Mouse (Mus musculus) CH12.LX (cell line): ENCODE results near the gene Rps29. TPM values are rescaled to one million over a fixed set of nuclear protein-coding genes. Genes with fewer than 3 reads are reported as not detected.

Experiments used
- DNase-seq: peaks from one replicate; pipeline ENCODE4 v3.0.0-alpha.2; 2013; ENCODE audit errors: extremely low read depth
- H3K27ac ChIP-seq: 2 replicates; pipeline ENCODE4 v1.5.1; 2012; ENCODE audit warnings: low read depth, mild to moderate bottlenecking, control low read depth, moderate library complexity; ENCODE audit not compliant: insufficient read depth
- H3K27me3 ChIP-seq: replicated peaks from 2 replicates; pipeline ENCODE3; 2012; ENCODE audit warnings: inconsistent platforms
- H3K36me3 ChIP-seq, 2 experiments: replicated peaks in 1 of 2; 2 replicates each; pipeline versions ENCODE3 to v1.6.1; 2012; ENCODE audit warnings: inconsistent platforms in 1 of 2, low read length in 1 of 2, mild to moderate bottlenecking in 1 of 2, mixed read lengths in 1 of 2, moderate library complexity in 1 of 2; ENCODE audit not compliant: control insufficient read depth in 1 of 2, insufficient read depth in 1 of 2
- H3K4me1 ChIP-seq, 2 experiments: 2 replicates each; pipeline ENCODE4 v1.6.1; 2012; ENCODE audit warnings: inconsistent platforms in 1 of 2, moderate library complexity in 1 of 2; ENCODE audit not compliant: insufficient read depth in 2 of 2, control insufficient read depth in 1 of 2
- H3K4me2 ChIP-seq: 2 replicates; pipeline ENCODE4 v1.6.1; 2012; ENCODE audit warnings: low read depth, mild to moderate bottlenecking, control low read depth; ENCODE audit not compliant: poor library complexity, insufficient read depth, severe bottlenecking
- H3K4me3 ChIP-seq, 3 experiments: fragments of 150-350 bp in 1 of 3; sonication (generic) in 1 of 3; replicated peaks in 1 of 3; 2 replicates each; pipeline versions ENCODE3 to v1.5.1; 2011 to 2012; ENCODE audit warnings: low read depth in 2 of 3, low read length in 2 of 3, mild to moderate bottlenecking in 2 of 3, moderate library complexity in 2 of 3, control low read depth in 1 of 3, improper control_type of control experiment in 1 of 3, inconsistent platforms in 1 of 3, mixed read lengths in 1 of 3; ENCODE audit not compliant: poor library complexity in 1 of 3
- H3K79me2 ChIP-seq: replicated peaks from 2 replicates; pipeline ENCODE4 v1.6.1; 2012; ENCODE audit warnings: mild to moderate bottlenecking, moderate library complexity; ENCODE audit not compliant: control insufficient read depth, poor library complexity, insufficient read depth, severe bottlenecking; ENCODE audit errors: extremely low read depth
- H3K9ac ChIP-seq: 2 replicates; pipeline ENCODE4 v1.6.1; 2012; ENCODE audit warnings: low read depth, mild to moderate bottlenecking, control low read depth, moderate library complexity; ENCODE audit not compliant: insufficient read depth
- H3K9me3 ChIP-seq: replicated peaks from 2 replicates; pipeline ENCODE3; 2012; ENCODE audit warnings: low read length, inconsistent platforms, mixed read lengths
- BHLHE40 ChIP-seq: IDR thresholded peaks from 2 replicates; pipeline ENCODE4 v1.6.1; 2011; ENCODE audit warnings: mild to moderate bottlenecking, low read depth, low read length, improper control_type of control experiment
- CHD1 ChIP-seq: IDR thresholded peaks from 2 replicates; pipeline ENCODE4 v1.6.1; 2012; ENCODE audit warnings: low read depth, low read length, improper control_type of control experiment, inconsistent platforms
- CHD2 ChIP-seq: IDR thresholded peaks from 2 replicates; pipeline ENCODE4 v1.6.1; 2011; ENCODE audit warnings: low read length, improper control_type of control experiment
- ETS1 ChIP-seq: conservative IDR thresholded peaks from 2 replicates; pipeline ENCODE4 v1.6.1; 2012; ENCODE audit warnings: low read depth, mild to moderate bottlenecking, inconsistent platforms, low read length, improper control_type of control experiment, moderate library complexity
- GABPA ChIP-seq: IDR thresholded peaks from 2 replicates; pipeline ENCODE4 v1.6.1; 2012; ENCODE audit warnings: low read depth, low read length, improper control_type of control experiment, inconsistent platforms; ENCODE audit not compliant: insufficient replicate concordance
- IRF4 ChIP-seq: IDR thresholded peaks from 2 replicates; pipeline ENCODE4 v1.6.1; 2014; ENCODE audit warnings: low read depth, mild to moderate bottlenecking, inconsistent platforms, low read length, improper control_type of control experiment
- JUN ChIP-seq: IDR thresholded peaks from 2 replicates; pipeline ENCODE4 v1.6.1; 2011; ENCODE audit warnings: low read depth, mild to moderate bottlenecking, low read length, improper control_type of control experiment, moderate library complexity; ENCODE audit not compliant: insufficient read depth
- JUND ChIP-seq: conservative IDR thresholded peaks from 2 replicates; pipeline ENCODE4 v1.6.1; 2011; ENCODE audit warnings: low read depth, low read length, improper control_type of control experiment
- MAFK ChIP-seq: IDR thresholded peaks from 2 replicates; pipeline ENCODE4 v1.6.1; 2011; ENCODE audit warnings: low read length, improper control_type of control experiment; ENCODE audit not compliant: insufficient replicate concordance
- MAX ChIP-seq: IDR thresholded peaks from 2 replicates; pipeline ENCODE4 v1.6.1; 2011; ENCODE audit warnings: low read length, improper control_type of control experiment
- MEF2A ChIP-seq: IDR thresholded peaks from 2 replicates; pipeline ENCODE4 v1.6.1; 2014; ENCODE audit warnings: low read depth, mild to moderate bottlenecking, inconsistent platforms, low read length, improper control_type of control experiment, borderline replicate concordance
- MXI1 ChIP-seq: IDR thresholded peaks from 2 replicates; pipeline ENCODE4 v1.6.1; 2011; ENCODE audit warnings: mild to moderate bottlenecking, low read depth, low read length, improper control_type of control experiment
- MYC ChIP-seq: IDR thresholded peaks from 2 replicates; pipeline ENCODE4 v1.6.1; 2011; ENCODE audit warnings: low read depth, mild to moderate bottlenecking, improper control_type of control experiment, low read length
- NELFE ChIP-seq: IDR thresholded peaks from 2 replicates; pipeline ENCODE4 v1.6.1; 2011; ENCODE audit warnings: low read depth, low read length, improper control_type of control experiment
- NRF1 ChIP-seq: IDR thresholded peaks from 2 replicates; pipeline ENCODE4 v1.6.1; 2014; ENCODE audit warnings: low read depth, mild to moderate bottlenecking, inconsistent platforms, low read length, improper control_type of control experiment, moderate library complexity
- POLR2A ChIP-seq: IDR thresholded peaks from 2 replicates; pipeline ENCODE4 v1.6.1; 2011; ENCODE audit warnings: low read depth, mild to moderate bottlenecking, improper control_type of control experiment, low read length
- RAD21 ChIP-seq: IDR thresholded peaks from 2 replicates; pipeline ENCODE4 v1.6.1; 2011; ENCODE audit warnings: low read depth, mild to moderate bottlenecking, low read length, improper control_type of control experiment, moderate library complexity
- RCOR1 ChIP-seq: conservative IDR thresholded peaks from 2 replicates; pipeline ENCODE4 v1.6.1; 2012; ENCODE audit warnings: low read depth, mild to moderate bottlenecking, inconsistent platforms, low read length, improper control_type of control experiment
- SIN3A ChIP-seq: IDR thresholded peaks from 2 replicates; pipeline ENCODE4 v1.6.1; 2012; ENCODE audit warnings: low read length, improper control_type of control experiment, inconsistent platforms
- UBTF ChIP-seq: IDR thresholded peaks from 2 replicates; pipeline ENCODE4 v1.6.1; 2012; ENCODE audit warnings: low read depth, mild to moderate bottlenecking, inconsistent platforms, low read length, improper control_type of control experiment, moderate library complexity
- USF1 ChIP-seq: IDR thresholded peaks from 2 replicates; pipeline ENCODE4 v1.6.1; 2014; ENCODE audit warnings: low read depth, mild to moderate bottlenecking, inconsistent platforms, low read length, improper control_type of control experiment
- ZC3H11A ChIP-seq: IDR thresholded peaks from 2 replicates; pipeline ENCODE4 v1.6.1; 2012; ENCODE audit warnings: low read depth, mild to moderate bottlenecking, inconsistent platforms, low read length, improper control_type of control experiment
- dilution Hi-C: fragments of 300-500 bp; cut with MboI; formaldehyde crosslinking; loops from 2 replicates; pipeline ENCODE4 v1.14.3; 2020; ENCODE audit warnings: low sequenced_read_pairs; ENCODE audit not compliant: extremely low pct_unique_long_range_greater_than_20kb, extremely low pct_ligation_motif_present
- in situ Hi-C: fragments of 300-500 bp; cut with MboI; formaldehyde crosslinking; loops from 3 replicates; pipeline ENCODE4 v1.14.3; 2019; ENCODE audit warnings: low sequenced_read_pairs, low pct_ligation_motif_present, low pct_unique_long_range_greater_than_20kb, mixed read lengths
- polyA plus RNA-seq: library from polyadenylated mRNA; unstranded; fragments of >175 nt; gene quantifications from 2 replicates; pipeline ENCODE4 v1.2.1, GENCODE M21; 2012; ENCODE audit warnings: low read depth; ENCODE audit not compliant: insufficient read length
- total RNA-seq, 2 experiments: library from RNA; depleted of rRNA; stranded (reverse); fragments of 300-350 nt in 1 of 2; fragments of >200 nt in 1 of 2; gene quantifications; 2 replicates each; pipeline ENCODE4 v1.2.3; 2012 to 2014

Gene Rps29
- total and polyA plus RNA-seq, 3 experiments, result 635 to 5,532 (median 1,316) TPM

DNA sequence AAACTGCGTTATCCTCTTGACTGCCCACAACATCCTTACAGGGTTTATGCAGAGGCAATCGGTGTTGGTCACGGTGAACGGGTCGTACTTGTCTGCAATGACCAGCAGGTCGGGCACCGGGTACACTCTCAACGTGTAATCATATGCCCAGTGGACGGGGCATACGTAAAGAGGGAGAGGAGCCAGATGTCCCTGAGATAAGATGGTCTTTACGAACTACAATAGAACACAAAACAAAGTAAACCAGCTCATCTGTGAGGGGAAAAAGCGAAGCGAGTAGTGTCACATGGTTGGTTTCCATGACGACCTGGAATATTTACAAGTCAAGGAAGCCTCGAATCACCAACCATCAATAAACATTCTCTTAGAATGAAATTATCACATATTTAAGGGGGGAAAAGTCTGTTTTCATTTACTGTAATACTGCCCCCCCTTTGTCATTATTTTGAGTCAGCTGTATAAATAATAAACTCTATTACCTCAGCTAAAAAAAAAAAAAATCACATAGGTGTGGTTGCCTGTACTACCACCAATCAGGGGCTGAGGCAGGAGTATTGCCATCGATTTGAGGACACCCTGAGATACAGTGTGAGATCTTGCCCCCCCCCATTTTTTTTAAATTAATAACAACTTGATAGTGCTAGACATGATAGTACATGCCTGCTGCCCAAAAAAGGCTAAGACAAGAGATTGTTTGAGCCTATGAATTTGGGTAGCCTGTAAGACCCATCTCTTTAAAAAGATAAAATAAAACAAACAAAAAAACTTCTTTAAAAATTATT, 45.3 kb upstream of the Rps29 start, which contains the start of gene Gm49384:
Gene Gm49384 (minus strand): TSS at position 216 of the 782 bp plus-strand sequence.
- in situ Hi-C loops (loop anchor here (25.0 kb wide), 2 partner anchors 383 to 483 kb away; partner anchors contain the start of genes Sos2 and Vcpkmt), dilution Hi-C loops (no loop called here)
- no peak within 1 kb of the TSS for H3K4me2 ChIP-seq
- H3K27me3 ChIP-seq, result no peaks in the 10 kb centered on the region
- no peaks in the 10 kb centered on the region for H3K9me3 ChIP-seq
- DNase-seq, result peak; percentile 65
- H3K27ac ChIP-seq, result no peak within 1 kb of the TSS
- H3K79me2 ChIP-seq, result peaks cover 4% of the 10 kb centered on the region
- H3K36me3 ChIP-seq, result peaks cover 38 to 75% of the 10 kb centered on the region in 2 experiments
- peaks cover 2 to 26% of the 10 kb centered on the region in 2 experiments; a peak in 3 of 4 replicates for H3K4me1 ChIP-seq
- H3K9ac ChIP-seq, result no peak within 1 kb of the TSS
- no peak within 1 kb of the TSS for H3K4me3 ChIP-seq
- TF ChIP-seq CHD1 (no peak), USF1 (peak; percentile 2; the same call in 1 of the 2 replicates)

DNA sequence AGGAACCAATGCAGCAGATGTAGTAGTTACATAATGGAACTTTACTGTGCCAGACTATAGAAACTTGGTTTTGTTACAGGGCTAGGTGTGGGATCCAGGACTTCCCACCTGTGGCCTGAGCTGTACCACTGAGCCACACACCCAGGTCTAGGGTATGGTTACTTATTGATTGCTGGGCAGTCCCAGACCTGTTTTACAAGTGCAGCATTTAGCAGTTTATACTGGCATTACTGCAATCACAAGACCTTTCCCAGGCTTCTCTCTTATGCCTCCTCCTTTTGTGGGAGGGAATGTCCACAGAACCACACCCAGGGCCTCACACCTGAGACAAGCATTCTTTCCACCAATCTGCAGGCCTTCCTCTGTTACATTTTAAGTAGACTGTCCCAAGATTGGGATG, 40.0 kb upstream of the Rps29 start:
- H3K27ac ChIP-seq, result no peak overlapping the region
- DNase-seq, result no peak
- H3K27me3 ChIP-seq, result no peaks in the 10 kb centered on the region
- H3K9me3 ChIP-seq, result no peaks in the 10 kb centered on the region
- H3K79me2 ChIP-seq, result peaks cover 35% of the 10 kb centered on the region
- dilution Hi-C loops (no loop called here), in situ Hi-C loops (no loop called here)
- H3K9ac ChIP-seq, result no peak overlapping the region
- H3K4me2 ChIP-seq, result 0 out of 2 replicates have a peak overlapping the region, but pooled peaks have one; percentile 1
- H3K4me1 ChIP-seq, result peaks cover 7 to 24% of the 10 kb centered on the region in 2 experiments; a peak in 3 of 4 replicates
- H3K36me3 ChIP-seq, result peaks cover 29 to 47% of the 10 kb centered on the region in 2 experiments
- TF ChIP-seq CHD2 (no peak), IRF4 (no peak), JUND (no peak), NELFE (no peak)
- peak overlapping the region in 2 of 3 experiments; percentile 91 to 98 for H3K4me3 ChIP-seq

DNA sequence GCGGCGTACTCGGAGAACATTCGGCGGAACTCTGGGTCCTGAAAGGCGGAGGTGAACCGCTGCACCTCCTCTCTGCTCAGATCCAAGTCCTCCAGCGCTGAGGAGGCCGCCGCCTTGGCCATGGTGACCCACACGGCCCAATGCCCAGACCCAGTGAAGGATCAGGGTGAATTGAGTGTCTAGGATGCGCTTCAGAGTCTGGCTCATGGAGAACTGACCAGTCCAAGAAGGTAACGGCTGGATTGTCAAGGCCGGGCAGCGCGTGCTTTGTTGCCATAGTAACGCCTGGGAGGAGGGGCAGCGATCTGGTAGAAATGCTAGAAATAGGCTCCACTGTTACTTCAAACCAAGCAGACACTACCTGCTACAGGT, 39.2 kb upstream of the Rps29 start, which contains the start of gene Dnaaf2:
Gene Dnaaf2 (minus strand): TSS at position 266 of the 372 bp plus-strand sequence.
- Histone ChIP-seq H3K9me3 (no peaks in the 10 kb centered on the region), H3K36me3 (peaks cover 26 to 40% of the 10 kb centered on the region in 2 experiments), H3K4me2 (peak within 1 kb of the TSS; percentile 91), H3K4me1 (peaks cover 6 to 23% of the 10 kb centered on the region in 2 experiments; a peak in 3 of 4 replicates), H3K27me3 (no peaks in the 10 kb centered on the region), H3K79me2 (peaks cover 41% of the 10 kb centered on the region), H3K4me3 (peak within 1 kb of the TSS; percentile 91 to 98 (median 97)), H3K9ac (peak within 1 kb of the TSS; percentile 61), H3K27ac (peak within 1 kb of the TSS; percentile 84)
- peak; percentile 67 for DNase-seq
- dilution Hi-C loops, result no loop called here
- no peak for TF ChIP-seq MAFK
- peak; percentile 10; the same call in 1 of the 2 replicates for TF ChIP-seq BHLHE40
- TF ChIP-seq POLR2A, result 0 out of 2 replicates have a peak, but pooled peaks have one; percentile 20
- TF ChIP-seq NRF1, result no peak
- TF ChIP-seq RCOR1, result no peak
- TF ChIP-seq UBTF, result no peak; the same call in 1 of the 2 replicates
- TF ChIP-seq MEF2A, result no peak
- no peak for TF ChIP-seq ETS1
- 0 out of 2 replicates have a peak, but pooled peaks have one; percentile 23 for TF ChIP-seq MAX
- no peak for TF ChIP-seq RAD21
- peak; percentile 87 for TF ChIP-seq MXI1
- no peak for TF ChIP-seq ZC3H11A
- no peak for TF ChIP-seq CHD1
- peak; percentile 96 for TF ChIP-seq SIN3A
- TF ChIP-seq MYC, result no peak
- TF ChIP-seq JUN, result no peak
- TF ChIP-seq GABPA, result no peak
- TF ChIP-seq CHD2, result peak; percentile 49; the same call in 1 of the 2 replicates
- in situ Hi-C loops, result no loop called here
